Mouse (Mus musculus) CH12.LX (cell line): ENCODE data around the gene Elp4. TPM values are rescaled to one million over a fixed set of nuclear protein-coding genes. Genes with fewer than 3 reads are reported as not detected.

ENCODE experiments used
- DNase-seq: peaks from one replicate; pipeline ENCODE4 v3.0.0-alpha.2; 2013; ENCODE audit errors: extremely low read depth
- H3K27ac ChIP-seq: 2 replicates; pipeline ENCODE4 v1.5.1; 2012; ENCODE audit warnings: low read depth, mild to moderate bottlenecking, control low read depth, moderate library complexity; ENCODE audit not compliant: insufficient read depth
- H3K27me3 ChIP-seq: replicated peaks from 2 replicates; pipeline ENCODE3; 2012; ENCODE audit warnings: inconsistent platforms
- H3K36me3 ChIP-seq, 2 experiments: replicated peaks in 1 of 2; 2 replicates each; pipeline versions ENCODE3 to v1.6.1; 2012; ENCODE audit warnings: inconsistent platforms in 1 of 2, low read length in 1 of 2, mild to moderate bottlenecking in 1 of 2, mixed read lengths in 1 of 2, moderate library complexity in 1 of 2; ENCODE audit not compliant: control insufficient read depth in 1 of 2, insufficient read depth in 1 of 2
- H3K4me1 ChIP-seq, 2 experiments: 2 replicates each; pipeline ENCODE4 v1.6.1; 2012; ENCODE audit warnings: inconsistent platforms in 1 of 2, moderate library complexity in 1 of 2; ENCODE audit not compliant: insufficient read depth in 2 of 2, control insufficient read depth in 1 of 2
- H3K4me2 ChIP-seq: 2 replicates; pipeline ENCODE4 v1.6.1; 2012; ENCODE audit warnings: low read depth, mild to moderate bottlenecking, control low read depth; ENCODE audit not compliant: poor library complexity, insufficient read depth, severe bottlenecking
- H3K4me3 ChIP-seq, 3 experiments: fragments of 150-350 bp in 1 of 3; sonication (generic) in 1 of 3; replicated peaks in 1 of 3; 2 replicates each; pipeline versions ENCODE3 to v1.5.1; 2011 to 2012; ENCODE audit warnings: low read depth in 2 of 3, low read length in 2 of 3, mild to moderate bottlenecking in 2 of 3, moderate library complexity in 2 of 3, control low read depth in 1 of 3, improper control_type of control experiment in 1 of 3, inconsistent platforms in 1 of 3, mixed read lengths in 1 of 3; ENCODE audit not compliant: poor library complexity in 1 of 3
- H3K79me2 ChIP-seq: replicated peaks from 2 replicates; pipeline ENCODE4 v1.6.1; 2012; ENCODE audit warnings: mild to moderate bottlenecking, moderate library complexity; ENCODE audit not compliant: control insufficient read depth, poor library complexity, insufficient read depth, severe bottlenecking; ENCODE audit errors: extremely low read depth
- H3K9ac ChIP-seq: 2 replicates; pipeline ENCODE4 v1.6.1; 2012; ENCODE audit warnings: low read depth, mild to moderate bottlenecking, control low read depth, moderate library complexity; ENCODE audit not compliant: insufficient read depth
- H3K9me3 ChIP-seq: replicated peaks from 2 replicates; pipeline ENCODE3; 2012; ENCODE audit warnings: low read length, inconsistent platforms, mixed read lengths
- BHLHE40 ChIP-seq: IDR thresholded peaks from 2 replicates; pipeline ENCODE4 v1.6.1; 2011; ENCODE audit warnings: mild to moderate bottlenecking, low read depth, low read length, improper control_type of control experiment
- CHD1 ChIP-seq: IDR thresholded peaks from 2 replicates; pipeline ENCODE4 v1.6.1; 2012; ENCODE audit warnings: low read depth, low read length, improper control_type of control experiment, inconsistent platforms
- CHD2 ChIP-seq: IDR thresholded peaks from 2 replicates; pipeline ENCODE4 v1.6.1; 2011; ENCODE audit warnings: low read length, improper control_type of control experiment
- CTCF ChIP-seq, 2 experiments: IDR thresholded peaks in 1 of 2; conservative IDR thresholded peaks in 1 of 2; 2 replicates each; pipeline ENCODE4 v1.5.1; 2011 to 2012; ENCODE audit warnings: low read depth in 2 of 2, low read length in 2 of 2, improper control_type of control experiment in 1 of 2, inconsistent platforms in 1 of 2, mild to moderate bottlenecking in 1 of 2, moderate library complexity in 1 of 2
- ELF1 ChIP-seq: IDR thresholded peaks from 2 replicates; pipeline ENCODE4 v1.6.1; 2014; ENCODE audit warnings: low read depth, mild to moderate bottlenecking, inconsistent platforms, low read length, improper control_type of control experiment
- EP300 ChIP-seq: IDR thresholded peaks from 2 replicates; pipeline ENCODE4 v1.6.1; 2011; ENCODE audit warnings: low read length, improper control_type of control experiment
- HCFC1 ChIP-seq: IDR thresholded peaks from 2 replicates; pipeline ENCODE4 v1.6.1; 2012; ENCODE audit warnings: low read depth, mild to moderate bottlenecking, inconsistent platforms, low read length, improper control_type of control experiment
- IRF4 ChIP-seq: IDR thresholded peaks from 2 replicates; pipeline ENCODE4 v1.6.1; 2014; ENCODE audit warnings: low read depth, mild to moderate bottlenecking, inconsistent platforms, low read length, improper control_type of control experiment
- JUN ChIP-seq: IDR thresholded peaks from 2 replicates; pipeline ENCODE4 v1.6.1; 2011; ENCODE audit warnings: low read depth, mild to moderate bottlenecking, low read length, improper control_type of control experiment, moderate library complexity; ENCODE audit not compliant: insufficient read depth
- MAFK ChIP-seq: IDR thresholded peaks from 2 replicates; pipeline ENCODE4 v1.6.1; 2011; ENCODE audit warnings: low read length, improper control_type of control experiment; ENCODE audit not compliant: insufficient replicate concordance
- MAX ChIP-seq: IDR thresholded peaks from 2 replicates; pipeline ENCODE4 v1.6.1; 2011; ENCODE audit warnings: low read length, improper control_type of control experiment
- MAZ ChIP-seq: IDR thresholded peaks from 2 replicates; pipeline ENCODE4 v1.6.1; 2012; ENCODE audit warnings: low read depth, mild to moderate bottlenecking, inconsistent platforms, low read length, improper control_type of control experiment, moderate library complexity
- MXI1 ChIP-seq: IDR thresholded peaks from 2 replicates; pipeline ENCODE4 v1.6.1; 2011; ENCODE audit warnings: mild to moderate bottlenecking, low read depth, low read length, improper control_type of control experiment
- MYC ChIP-seq: IDR thresholded peaks from 2 replicates; pipeline ENCODE4 v1.6.1; 2011; ENCODE audit warnings: low read depth, mild to moderate bottlenecking, improper control_type of control experiment, low read length
- NELFE ChIP-seq: IDR thresholded peaks from 2 replicates; pipeline ENCODE4 v1.6.1; 2011; ENCODE audit warnings: low read depth, low read length, improper control_type of control experiment
- PAX5 ChIP-seq: IDR thresholded peaks from 2 replicates; pipeline ENCODE4 v1.6.1; 2012; ENCODE audit warnings: low read length, inconsistent platforms, mixed read lengths
- RAD21 ChIP-seq: IDR thresholded peaks from 2 replicates; pipeline ENCODE4 v1.6.1; 2011; ENCODE audit warnings: low read depth, mild to moderate bottlenecking, low read length, improper control_type of control experiment, moderate library complexity
- RCOR1 ChIP-seq: conservative IDR thresholded peaks from 2 replicates; pipeline ENCODE4 v1.6.1; 2012; ENCODE audit warnings: low read depth, mild to moderate bottlenecking, inconsistent platforms, low read length, improper control_type of control experiment
- SIN3A ChIP-seq: IDR thresholded peaks from 2 replicates; pipeline ENCODE4 v1.6.1; 2012; ENCODE audit warnings: low read length, improper control_type of control experiment, inconsistent platforms
- SMC3 ChIP-seq: IDR thresholded peaks from 2 replicates; pipeline ENCODE4 v1.6.1; 2011; ENCODE audit warnings: low read depth, low read length, improper control_type of control experiment
- UBTF ChIP-seq: IDR thresholded peaks from 2 replicates; pipeline ENCODE4 v1.6.1; 2012; ENCODE audit warnings: low read depth, mild to moderate bottlenecking, inconsistent platforms, low read length, improper control_type of control experiment, moderate library complexity
- USF1 ChIP-seq: IDR thresholded peaks from 2 replicates; pipeline ENCODE4 v1.6.1; 2014; ENCODE audit warnings: low read depth, mild to moderate bottlenecking, inconsistent platforms, low read length, improper control_type of control experiment
- USF2 ChIP-seq: conservative IDR thresholded peaks from 2 replicates; pipeline ENCODE4 v1.6.1; 2011; ENCODE audit warnings: low read depth, low read length, improper control_type of control experiment
- ZKSCAN1 ChIP-seq: IDR thresholded peaks from 2 replicates; pipeline ENCODE4 v1.6.1; 2012; ENCODE audit warnings: low read depth, inconsistent platforms, low read length, improper control_type of control experiment, borderline replicate concordance
- ZMIZ1 ChIP-seq: IDR thresholded peaks from 2 replicates; pipeline ENCODE4 v1.6.1; 2012; ENCODE audit warnings: low read depth, mild to moderate bottlenecking, inconsistent platforms, low read length, improper control_type of control experiment
- ZNF384 ChIP-seq: IDR thresholded peaks from 2 replicates; pipeline ENCODE4 v1.6.1; 2012; ENCODE audit warnings: low read depth, low read length, improper control_type of control experiment, inconsistent platforms
- dilution Hi-C: fragments of 300-500 bp; cut with MboI; formaldehyde crosslinking; loops from 2 replicates; pipeline ENCODE4 v1.14.3; 2020; ENCODE audit warnings: low sequenced_read_pairs; ENCODE audit not compliant: extremely low pct_unique_long_range_greater_than_20kb, extremely low pct_ligation_motif_present
- in situ Hi-C: fragments of 300-500 bp; cut with MboI; formaldehyde crosslinking; loops from 3 replicates; pipeline ENCODE4 v1.14.3; 2019; ENCODE audit warnings: low sequenced_read_pairs, low pct_ligation_motif_present, low pct_unique_long_range_greater_than_20kb, mixed read lengths
- polyA plus RNA-seq: library from polyadenylated mRNA; unstranded; fragments of >175 nt; gene quantifications from 2 replicates; pipeline ENCODE4 v1.2.1, GENCODE M21; 2012; ENCODE audit warnings: low read depth; ENCODE audit not compliant: insufficient read length
- total RNA-seq, 2 experiments: library from RNA; depleted of rRNA; stranded (reverse); fragments of 300-350 nt in 1 of 2; fragments of >200 nt in 1 of 2; gene quantifications; 2 replicates each; pipeline ENCODE4 v1.2.3; 2012 to 2014

Gene Elp4
- total and polyA plus RNA-seq, 3 experiments, result 11.6 to 31.2 (median 21.3) TPM

DNA sequence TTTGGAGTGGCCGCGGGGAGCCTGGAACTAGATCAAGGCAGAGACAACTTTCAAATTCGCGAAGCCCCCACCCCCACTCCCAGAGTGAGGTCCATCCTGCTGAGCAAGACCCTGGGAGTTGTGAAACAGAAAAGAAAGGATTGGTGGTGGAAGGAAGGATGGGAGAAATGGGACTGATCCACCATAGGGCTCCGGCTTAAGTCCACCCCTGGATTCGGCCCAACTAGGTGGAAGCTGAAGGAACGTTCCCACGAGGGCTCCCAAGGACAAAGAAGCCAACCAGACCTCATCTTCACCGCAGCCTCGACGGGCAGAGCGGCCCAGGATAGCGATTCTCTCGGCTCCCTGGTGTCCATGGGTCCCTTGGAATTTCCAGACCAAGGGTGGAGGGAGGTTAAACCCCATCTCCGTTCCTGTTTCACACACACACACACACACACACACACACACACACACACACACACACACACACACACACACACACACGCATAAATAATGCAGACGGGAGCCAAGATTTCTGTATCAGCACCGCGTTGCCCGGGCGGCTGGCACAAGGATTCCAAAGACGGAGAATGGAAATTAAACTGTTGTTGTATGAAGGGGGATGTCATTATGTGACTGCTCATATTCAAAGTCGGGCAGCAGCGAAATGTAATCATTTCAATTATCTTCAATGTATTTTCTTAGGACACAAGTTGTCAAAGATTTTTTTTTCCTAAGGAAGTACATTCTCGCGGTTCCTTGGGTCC lies 243.3 kb downstream of the Elp4 start:
- in situ Hi-C loops, result no loop called here
- dilution Hi-C loops, result no loop called here
- TF ChIP-seq EP300 (no peak), CTCF (conservative IDR thresholded peaks at IDR 0.05 in 1 of 2, IDR thresholded peaks at IDR 0.05 in 1 of 2; ENCODE audit: low read depth in 2 of 2, low read length in 2 of 2) (no peak), IRF4 (no peak), MAX (no peak), CHD2 (no peak), SMC3 (no peak), ZKSCAN1 (no peak), HCFC1 (no peak), NELFE (no peak), MAZ (no peak), CHD1 (no peak), ZMIZ1 (no peak), RCOR1 (no peak)
- H3K27ac ChIP-seq, result no peak overlapping the region
- H3K79me2 ChIP-seq, result no peaks in the 10 kb centered on the region
- H3K36me3 ChIP-seq, result no peaks in the 10 kb centered on the region
- no peak for DNase-seq
- no peak overlapping the region for H3K4me2 ChIP-seq
- H3K27me3 ChIP-seq, result peaks cover 6% of the 10 kb centered on the region
- H3K9me3 ChIP-seq, result no peaks in the 10 kb centered on the region
- no peak overlapping the region for H3K9ac ChIP-seq
- no peak overlapping the region for H3K4me3 ChIP-seq
- H3K4me1 ChIP-seq, result 0 out of 4 replicates have a peak, but pooled peaks cover 0 to 5% of the 10 kb centered on the region in 2 experiments

DNA sequence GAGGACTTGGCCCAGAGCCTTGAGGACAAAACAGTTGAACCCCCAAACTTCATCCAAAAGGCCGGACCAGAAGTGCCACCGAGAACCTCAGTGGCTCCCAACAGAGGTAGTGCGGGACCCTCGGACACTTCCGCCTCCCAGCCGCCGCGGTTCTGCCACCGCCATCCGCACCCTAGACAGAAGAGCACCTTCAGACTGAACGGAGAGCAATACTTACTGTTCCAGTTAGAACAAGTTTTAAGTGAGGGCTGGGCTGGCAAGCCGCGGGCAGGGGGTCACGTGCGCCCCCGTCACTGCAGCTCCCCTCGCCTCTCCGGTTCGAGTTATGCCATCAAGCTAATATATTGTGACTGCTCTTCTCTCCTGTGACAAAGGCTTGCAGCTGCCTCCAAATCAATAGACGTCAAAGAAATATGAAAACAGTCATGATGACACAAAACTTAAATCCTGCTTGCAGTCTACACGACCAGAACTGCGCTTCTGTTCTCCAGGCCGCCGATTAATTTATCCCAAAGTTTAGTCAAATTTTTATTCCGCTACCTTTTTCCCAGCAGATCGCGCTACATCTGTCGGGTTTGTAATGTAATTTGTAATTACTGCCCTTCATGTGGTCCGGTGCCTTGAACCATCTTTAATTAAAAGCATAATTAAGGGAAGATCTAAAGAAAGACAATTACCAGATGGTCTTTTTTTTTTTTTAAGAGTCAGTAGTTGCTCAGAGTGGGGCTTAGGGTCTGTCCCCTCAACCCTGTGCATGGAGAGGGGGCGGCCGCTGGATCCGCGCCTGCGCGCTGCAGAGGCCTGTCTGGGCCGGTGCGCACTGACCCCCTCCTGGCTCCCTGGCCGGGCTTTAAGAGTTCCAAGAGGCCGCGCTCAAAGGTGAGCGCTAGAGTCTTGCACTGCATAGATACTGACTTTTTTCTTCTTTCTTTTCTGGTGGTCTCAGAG lies 244.2 kb downstream of the Elp4 start:
- no peaks in the 10 kb centered on the region for H3K9me3 ChIP-seq
- H3K27ac ChIP-seq, result no peak overlapping the region
- H3K4me3 ChIP-seq, result no peak overlapping the region
- DNase-seq, result no peak
- peaks cover 6% of the 10 kb centered on the region for H3K27me3 ChIP-seq
- TF ChIP-seq SIN3A (no peak), ZNF384 (no peak), ELF1 (no peak), JUN (no peak), ZMIZ1 (no peak), USF2 (no peak), MXI1 (no peak), MYC (no peak), BHLHE40 (no peak), CTCF (conservative IDR thresholded peaks at IDR 0.05 in 1 of 2, IDR thresholded peaks at IDR 0.05 in 1 of 2; ENCODE audit: low read depth in 2 of 2, low read length in 2 of 2) (no peak), PAX5 (no peak), MAX (no peak), EP300 (no peak), SMC3 (no peak), RAD21 (no peak), USF1 (no peak), MAFK (no peak), UBTF (no peak)
- H3K36me3 ChIP-seq, result no peaks in the 10 kb centered on the region
- dilution Hi-C loops, result no loop called here
- 0 out of 4 replicates have a peak, but pooled peaks cover 0 to 5% of the 10 kb centered on the region in 2 experiments for H3K4me1 ChIP-seq
- H3K79me2 ChIP-seq, result no peaks in the 10 kb centered on the region
- no peak overlapping the region for H3K4me2 ChIP-seq
- H3K9ac ChIP-seq, result no peak overlapping the region
- in situ Hi-C loops, result no loop called here
